Mouse (Mus musculus) heart, postnatal 0 days (tissue): Measurements from ENCODE around the gene Srsf4.

Experiments
- CTCF ChIP-seq: IDR thresholded peaks from 2 replicates; pipeline ENCODE4 v1.5.1; 2016; ENCODE audit warnings: antibody characterized with exemption, control low read depth, low read depth
- EP300 ChIP-seq: IDR thresholded peaks from 2 replicates; pipeline ENCODE4 v1.6.1; 2016; ENCODE audit warnings: antibody characterized with exemption, low read depth

- no peak for TF ChIP-seq EP300
- no peak for TF ChIP-seq CTCF
Measured at GRCm38 (mm10) chr4:131906423-131906822, 33.0 kb downstream of the Srsf4 start.
